Mouse (Mus musculus) intestine, embryonic 14.5 days (tissue): ENCODE measurements around the gene Ogt. TPM values are rescaled to one million over a fixed set of nuclear protein-coding genes. Genes with fewer than 3 reads are reported as not detected.

Experiments used
- ATAC-seq: fragments of 200-750 bp; cut with Nextera tagmentation; replicated peaks from 2 replicates; pipeline ENCODE4 v1.8.0; 2017; ENCODE audit warnings: low read depth, moderate number of reproducible peaks, moderate TSS enrichment, moderate library complexity; ENCODE audit not compliant: low FRiP score, low TSS enrichment
- DNase-seq: peaks from one replicate; pipeline ENCODE4 v3.0.0-alpha.2; 2018; ENCODE audit warnings: low spot score
- H3K27ac ChIP-seq: fragments of 300-500 bp; sonication (generic); 2 replicates; pipeline ENCODE4 v1.5.1; 2014; ENCODE audit warnings: low read depth, mild to moderate bottlenecking, control low read depth
- H3K27me3 ChIP-seq: fragments of 300-500 bp; sonication (generic); replicated peaks from 2 replicates; pipeline ENCODE4 v1.6.1; 2014; ENCODE audit warnings: low read length, control low read depth; ENCODE audit not compliant: control insufficient read depth, insufficient read depth
- H3K36me3 ChIP-seq: fragments of 300-500 bp; sonication (generic); 2 replicates; pipeline ENCODE4 v1.6.1; 2014; ENCODE audit warnings: low read length, control low read depth; ENCODE audit not compliant: control insufficient read depth, insufficient read depth
- H3K4me1 ChIP-seq: fragments of 300-500 bp; sonication (generic); replicated peaks from 2 replicates; pipeline ENCODE4 v1.6.1; 2014; ENCODE audit warnings: low read length, control low read depth, mixed read lengths; ENCODE audit not compliant: control insufficient read depth, insufficient read depth
- H3K4me2 ChIP-seq: fragments of 300-500 bp; sonication (generic); 2 replicates; pipeline ENCODE4 v1.6.1; 2014; ENCODE audit warnings: low read length
- H3K4me3 ChIP-seq: fragments of 300-500 bp; sonication (generic); 2 replicates; pipeline ENCODE4 v1.5.1; 2014; ENCODE audit warnings: low read depth, low read length, control low read depth, mixed read lengths
- H3K9ac ChIP-seq: fragments of 300-500 bp; sonication (generic); 2 replicates; pipeline ENCODE4 v1.6.1; 2014; ENCODE audit warnings: mild to moderate bottlenecking, low read length
- H3K9me3 ChIP-seq: fragments of 300-500 bp; sonication (generic); 2 replicates; pipeline ENCODE4 v1.6.1; 2016; ENCODE audit warnings: low read length, control low read depth; ENCODE audit not compliant: control insufficient read depth
- WGBS: fragments of 180-500 bp; shearing (Covaris S2); extraction: QIAGEN DNeasy Blood & Tissue Kit; methylation state at CpG from one replicate; pipeline ENCODE4 v1.1.7; 2014; 5-methylcytosine and 5-hydroxymethylcytosine counted together
- polyA plus RNA-seq: library from polyadenylated mRNA; unstranded; fragments of >200 nt; fragmentation: Nextera tagmentation; extraction: Ambion mirVana; gene quantifications from 2 replicates; pipeline ENCODE4 v1.2.1, GENCODE M21; 2014

The Ogt gene
- polyA plus RNA-seq, 1 experiment from 2014 or later = 181 TPM

DNA sequence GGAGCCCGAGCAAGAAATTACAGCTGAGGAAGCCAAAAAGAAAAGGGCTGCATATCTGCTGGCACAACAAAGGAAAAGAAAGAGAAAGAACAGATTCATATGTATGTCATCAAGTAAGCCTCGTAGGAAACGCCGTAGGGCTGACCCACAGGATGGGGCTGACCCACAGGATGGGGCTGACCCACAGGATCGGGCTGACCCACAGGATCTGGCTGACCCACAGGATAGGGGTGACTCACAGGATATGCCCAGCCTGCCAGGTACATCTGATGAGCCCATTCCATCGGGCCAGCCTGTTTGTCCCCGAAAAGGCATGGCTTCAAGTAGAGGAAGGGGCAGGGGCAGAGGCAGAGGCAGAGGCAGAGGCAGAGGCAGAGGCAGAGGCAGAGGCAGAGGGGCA, 65.3 kb downstream of the Ogt start:
- no peaks in the 10 kb centered on the region for H3K9me3 ChIP-seq
- H3K36me3 ChIP-seq = no peaks in the 10 kb centered on the region
- H3K27ac ChIP-seq = no peak overlapping the region
- H3K4me2 ChIP-seq = no peak overlapping the region
- H3K27me3 ChIP-seq = 0 out of 2 replicates have a peak, but pooled peaks cover 4% of the 10 kb centered on the region
- no peak overlapping the region for H3K4me3 ChIP-seq
- 85% methylated on average over 7 of the region's 7 CpGs for WGBS
- no peak overlapping the region for H3K9ac ChIP-seq
- no peaks in the 10 kb centered on the region for H3K4me1 ChIP-seq
- ATAC-seq = no peak
- no peak for DNase-seq

DNA sequence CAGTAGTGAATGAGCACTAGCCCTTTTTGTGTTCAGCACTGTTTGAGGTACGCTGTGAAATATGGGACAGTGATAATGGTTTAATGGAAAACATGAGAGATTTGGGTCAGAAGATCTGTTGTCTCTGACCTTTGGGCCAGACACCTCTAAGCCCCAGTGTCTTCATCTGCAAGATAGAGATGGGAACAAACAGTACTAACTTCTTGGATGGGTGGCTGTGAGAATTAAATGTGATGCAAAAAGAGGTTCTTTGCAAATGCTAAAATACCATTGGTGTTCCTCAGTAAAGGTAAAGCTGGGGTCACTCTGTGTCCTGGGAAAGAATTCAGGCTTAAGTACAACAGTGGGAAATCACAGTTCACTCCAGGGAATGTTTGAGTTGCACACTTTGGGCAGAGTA, 80.5 kb downstream of the Ogt start:
- Histone ChIP-seq H3K9ac (no peak overlapping the region), H3K27ac (no peak overlapping the region), H3K4me3 (no peak overlapping the region), H3K27me3 (no peaks in the 10 kb centered on the region), H3K36me3 (no peaks in the 10 kb centered on the region), H3K4me1 (no peaks in the 10 kb centered on the region), H3K4me2 (no peak overlapping the region), H3K9me3 (no peaks in the 10 kb centered on the region)
- DNase-seq = no peak
- ATAC-seq = no peak
- 52% methylated on average over 1 of the region's 1 CpGs for WGBS

- H3K9me3 ChIP-seq = no peaks in the 10 kb centered on the region
- ATAC-seq = no peak
Measured at GRCm38 (mm10) chrX:101730010-101730409, 90.2 kb downstream of the Ogt start.

GRCm38 (mm10) chrX:101732644-101733043, 92.8 kb downstream of the Ogt start:
- DNase-seq (no peak), ATAC-seq (no peak)
- Histone ChIP-seq H3K27ac (no peak overlapping the region), H3K9ac (no peak overlapping the region), H3K4me3 (no peak overlapping the region), H3K27me3 (no peaks in the 10 kb centered on the region), H3K9me3 (no peaks in the 10 kb centered on the region), H3K36me3 (no peaks in the 10 kb centered on the region), H3K4me2 (no peak overlapping the region), H3K4me1 (no peaks in the 10 kb centered on the region)
- 78% methylated on average over 12 of the region's 12 CpGs for WGBS

More at GRCm38 (mm10) chrX:101730010-101730409, 90.2 kb downstream of the Ogt start:
- Histone ChIP-seq H3K4me2 (no peak overlapping the region), H3K4me1 (no peaks in the 10 kb centered on the region), H3K9ac (no peak overlapping the region), H3K4me3 (no peak overlapping the region), H3K36me3 (no peaks in the 10 kb centered on the region), H3K27ac (no peak overlapping the region), H3K27me3 (no peaks in the 10 kb centered on the region)
- DNase-seq = no peak

DNA sequence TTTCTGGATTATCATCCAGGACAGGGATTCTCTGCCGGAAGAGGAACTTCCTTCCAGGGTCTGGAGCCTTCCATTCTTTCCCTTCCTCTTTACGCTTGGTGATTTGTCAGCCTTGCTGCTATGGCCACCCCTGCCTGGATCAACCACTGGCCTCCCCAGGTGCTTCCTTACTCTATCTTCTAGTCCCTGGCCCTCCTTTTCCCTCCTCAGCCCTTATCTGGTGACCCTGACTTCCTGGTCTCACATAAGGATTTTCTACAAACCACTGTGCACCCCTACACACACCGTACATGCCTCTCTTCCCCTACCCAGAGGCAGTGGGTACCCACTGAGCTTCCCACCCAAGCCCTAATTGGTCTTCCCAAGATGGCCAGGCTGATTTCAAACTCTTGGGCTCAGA, 93.4 kb downstream of the Ogt start:
- Histone ChIP-seq H3K27ac (no peak overlapping the region), H3K4me1 (no peaks in the 10 kb centered on the region), H3K9ac (no peak overlapping the region), H3K9me3 (no peaks in the 10 kb centered on the region), H3K27me3 (0 out of 2 replicates have a peak, but pooled peaks cover 2% of the 10 kb centered on the region), H3K36me3 (no peaks in the 10 kb centered on the region), H3K4me3 (no peak overlapping the region), H3K4me2 (no peak overlapping the region)
- DNase-seq = no peak
- 70% methylated on average over 2 of the region's 3 CpGs for WGBS
- no peak for ATAC-seq

DNA sequence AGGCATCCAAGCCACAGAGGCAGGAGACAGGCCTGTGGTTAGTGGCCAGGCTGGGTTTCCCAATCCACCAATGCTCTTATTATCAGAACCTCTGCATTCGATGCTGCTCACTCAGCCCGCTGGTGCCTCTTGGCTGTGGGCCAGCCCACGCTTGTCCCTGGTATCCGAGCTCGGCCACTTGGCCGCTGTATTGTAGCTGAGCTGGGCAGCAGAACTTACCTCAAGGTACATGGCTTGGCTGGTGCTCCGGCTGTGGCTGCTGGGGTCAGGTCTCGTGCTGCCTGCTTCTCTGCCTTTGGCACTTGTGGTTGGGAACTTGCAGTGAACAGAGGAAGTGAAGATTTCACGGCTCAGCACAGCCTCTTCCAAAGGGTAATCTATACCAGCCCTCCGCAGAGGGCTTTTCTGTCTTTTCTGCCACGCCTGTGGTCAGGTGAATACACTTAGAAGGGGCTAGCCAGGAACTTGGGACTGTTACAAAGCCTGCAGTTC, 94.0 kb downstream of the Ogt start, which contains the start of gene Cxcr3:
Gene Cxcr3 (minus strand): TSS at position 442 of the 492 bp plus-strand sequence.
- no peaks in the 10 kb centered on the region for H3K36me3 ChIP-seq
- no peaks in the 10 kb centered on the region for H3K9me3 ChIP-seq
- H3K27me3 ChIP-seq = 0 out of 2 replicates have a peak, but pooled peaks cover 3% of the 10 kb centered on the region
- no peak within 1 kb of the TSS for H3K4me3 ChIP-seq
- DNase-seq = no peak
- H3K27ac ChIP-seq = no peak within 1 kb of the TSS
- ATAC-seq = no peak
- 78% methylated on average over 11 of the region's 11 CpGs for WGBS
- no peak within 1 kb of the TSS for H3K9ac ChIP-seq
- no peaks in the 10 kb centered on the region for H3K4me1 ChIP-seq
- no peak within 1 kb of the TSS for H3K4me2 ChIP-seq

Other genes starting within 250 kb of the Ogt start
- 25.5 and 26.1 TPM in 2 replicates for gene Zmym3, start 219.2 kb upstream of the Ogt start, polyA plus RNA-seq
- gene Nono, start 210.7 kb upstream of the Ogt start, polyA plus RNA-seq = 363 and 414 TPM in 2 replicates
- 1.5 and 1.7 TPM in 2 replicates for gene Itgb1bp2, start 191.0 kb upstream of the Ogt start, polyA plus RNA-seq
- gene Taf1, start 107.3 kb upstream of the Ogt start, polyA plus RNA-seq = 18.0 and 18.7 TPM in 2 replicates
- gene Cxcr3, start 94.2 kb downstream of the Ogt start, polyA plus RNA-seq = 0.43 and 0.50 TPM in 2 replicates
- gene Gm4779, start 154.4 kb downstream of the Ogt start, polyA plus RNA-seq = 0.20 TPM in 1 of 2 replicates, not detected in the other
- gene 8030474K03Rik, start 154.6 kb downstream of the Ogt start, polyA plus RNA-seq = 0.30 TPM in 1 of 2 replicates, not detected in the other
- gene Nhsl2, start 209.3 kb downstream of the Ogt start, polyA plus RNA-seq = 13.8 and 14.4 TPM in 2 replicates